Mouse (Mus musculus): Measurements from ENCODE around the gene Vdac2.

DNA sequence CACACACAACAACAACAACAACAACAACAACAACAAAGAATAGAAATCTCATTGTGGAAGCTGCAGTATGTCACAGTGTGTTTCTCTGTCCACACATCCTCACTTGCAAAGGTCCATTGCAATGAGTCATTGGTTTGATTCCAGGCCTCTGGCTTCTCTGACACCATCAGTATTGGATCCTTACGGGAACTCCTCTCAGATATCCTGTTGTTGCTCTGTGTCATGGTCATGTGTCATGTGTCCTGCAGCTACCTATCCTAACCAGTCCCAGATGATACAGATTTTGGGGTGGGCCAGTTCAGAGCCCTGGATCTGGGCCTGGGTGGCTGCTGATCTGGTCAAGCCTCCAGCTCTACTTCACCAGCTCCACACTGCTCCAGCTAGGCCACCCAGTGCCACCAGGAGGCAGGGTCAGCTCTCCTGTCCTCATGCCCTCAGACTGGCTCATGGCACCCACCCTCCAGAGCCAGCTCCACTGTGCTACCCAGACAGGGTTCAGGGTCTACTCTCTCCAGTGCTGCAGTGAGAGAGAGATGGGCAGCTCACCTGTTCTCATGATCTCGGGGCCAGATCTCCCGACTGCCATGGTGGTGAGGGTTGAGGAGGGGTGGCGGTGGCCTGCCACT, 4.0 kb upstream of the Vdac2 start:
- TF ChIP-seq CTCF (IDR thresholded peaks at IDR 0.05; ENCODE audit: control insufficient read depth, insufficient read depth, insufficient read length) (peak; percentile 52), MYOG (IDR thresholded peaks at IDR 0.05; ENCODE audit: control insufficient read depth, extremely low read depth, insufficient read length) (no peak), MYOD1 (IDR thresholded peaks at IDR 0.05; ENCODE audit: control insufficient read depth, insufficient read length, low read depth) (no peak), MAX (IDR thresholded peaks at IDR 0.05) (no peak), USF1 (IDR thresholded peaks at IDR 0.05; ENCODE audit: low read depth) (peak; percentile 72)
